In the genomic region with DNA sequence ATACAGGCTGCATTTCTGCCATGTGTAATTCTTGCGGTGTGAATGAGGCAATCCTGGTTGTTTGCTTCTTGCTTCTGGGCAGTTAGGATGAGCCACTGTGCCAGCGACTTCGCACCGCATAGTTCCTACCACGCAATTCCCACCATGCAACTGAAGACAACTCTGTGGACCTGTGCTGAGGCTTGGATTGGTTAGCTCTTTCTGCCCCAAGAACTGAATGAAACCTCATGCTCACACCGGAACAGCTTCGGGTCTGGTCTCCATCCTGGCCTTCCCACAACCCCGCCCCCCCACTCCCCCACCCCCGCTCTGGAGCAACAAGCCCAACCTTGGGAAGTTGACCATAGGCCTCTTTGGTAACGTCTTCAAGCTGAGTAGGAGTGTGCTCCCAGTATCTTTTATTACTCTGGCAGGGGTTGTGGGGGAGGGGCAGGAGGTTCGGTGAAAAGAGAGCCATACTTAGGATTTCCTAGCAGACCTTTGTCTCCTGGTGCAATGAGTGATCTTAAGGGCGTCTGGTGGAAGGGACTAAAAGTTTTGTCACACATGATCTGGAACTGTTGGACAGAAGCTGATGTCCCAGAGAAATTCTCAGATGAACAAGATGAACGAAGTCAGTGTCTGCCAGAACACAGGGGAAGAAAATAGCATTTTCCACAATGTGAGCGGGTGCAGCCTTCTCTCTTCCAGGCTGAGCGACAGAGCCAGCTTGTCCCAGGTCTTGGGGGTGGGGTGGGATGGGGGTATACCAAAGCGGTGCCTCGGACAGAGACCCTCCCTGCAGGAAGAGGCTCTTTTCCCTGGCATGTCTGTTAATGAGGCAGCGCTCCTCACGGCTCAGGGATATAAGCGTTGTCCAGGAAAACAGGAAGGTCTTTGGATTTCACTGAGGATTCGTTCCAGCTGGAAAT, we compare ENCODE assay signal across 8 mouse cellular contexts. TPM values are rescaled to one million over a fixed set of nuclear protein-coding genes. Genes with fewer than 3 reads are reported as not detected.
DNase-seq lines count a peak whose midpoint lies in the region; ATAC-seq lines count a peak whose summit lies in the region.

No protein-coding gene starts in this region.

- H3K4me2 ChIP-seq in limb, embryonic 13.5 days (replicated peaks) = peak overlapping the region; percentile 49
- H3K4me2 ChIP-seq in neural tube, embryonic 12.5 days (replicated peaks) = peak overlapping the region; percentile 52

- H3K27ac ChIP-seq in forebrain, embryonic 10.5 days = peak overlapping the region; percentile 74
- peak overlapping the region; percentile 71 for H3K27ac ChIP-seq in hindbrain, embryonic 10.5 days
- no peak overlapping the region for H3K27ac ChIP-seq in limb, embryonic 13.5 days
- H3K27ac ChIP-seq in neural tube, embryonic 12.5 days = no peak overlapping the region

- peaks cover 13% of the 10 kb centered on the region for H3K4me1 ChIP-seq in forebrain, embryonic 10.5 days
- H3K4me1 ChIP-seq in hindbrain, embryonic 10.5 days (replicated peaks) = peaks cover 13% of the 10 kb centered on the region
- H3K4me1 ChIP-seq in limb, embryonic 13.5 days = peaks cover 14% of the 10 kb centered on the region
- no peaks in the 10 kb centered on the region for H3K4me1 ChIP-seq in neural tube, embryonic 12.5 days

- H3K27me3 ChIP-seq in forebrain, embryonic 10.5 days (ENCODE audit: poor library complexity, severe bottlenecking) = no peaks in the 10 kb centered on the region
- no peaks in the 10 kb centered on the region for H3K27me3 ChIP-seq in hindbrain, embryonic 10.5 days (ENCODE audit: insufficient read depth, poor library complexity, severe bottlenecking)
- H3K27me3 ChIP-seq in limb, embryonic 13.5 days = no peaks in the 10 kb centered on the region
- no peaks in the 10 kb centered on the region for H3K27me3 ChIP-seq in neural tube, embryonic 12.5 days (replicated peaks)

- peak overlapping the region; percentile 31; the same call in 1 of the 2 replicates for H3K9ac ChIP-seq in limb, embryonic 13.5 days
- no peak overlapping the region for H3K9ac ChIP-seq in neural tube, embryonic 12.5 days

- DNase-seq in right cerebral cortex, postnatal 4 days = peak; percentile 35
- no peak for DNase-seq in right cerebral cortex, adult 18-20 months
- DNase-seq in forebrain, embryonic 10.5 days (ENCODE audit: extremely low spot score, low spot score) = peak; percentile 19
- peak; percentile 27 for DNase-seq in hindbrain, embryonic 10.5 days (ENCODE audit: low spot score)
- no peak for DNase-seq in cerebellum, postnatal 4 days (ENCODE audit: low spot score in 2 of 2)
- DNase-seq in T-cell, adult 2 months (ENCODE audit: low spot score) = no peak

- peak overlapping the region; percentile 16 for H3K4me3 ChIP-seq in forebrain, embryonic 10.5 days
- peak overlapping the region; percentile 23 for H3K4me3 ChIP-seq in hindbrain, embryonic 10.5 days
- peak overlapping the region; percentile 16 for H3K4me3 ChIP-seq in limb, embryonic 13.5 days
- no peak overlapping the region for H3K4me3 ChIP-seq in neural tube, embryonic 12.5 days

- no peaks in the 10 kb centered on the region for H3K36me3 ChIP-seq in forebrain, embryonic 10.5 days (replicated peaks)
- H3K36me3 ChIP-seq in hindbrain, embryonic 10.5 days = no peaks in the 10 kb centered on the region
- H3K36me3 ChIP-seq in limb, embryonic 13.5 days = no peaks in the 10 kb centered on the region
- no peaks in the 10 kb centered on the region for H3K36me3 ChIP-seq in neural tube, embryonic 12.5 days

- 46% methylated on average over 21 of the region's 21 CpGs for WGBS in forebrain, embryonic 10.5 days
- 43% methylated on average over 21 of the region's 21 CpGs for WGBS in hindbrain, embryonic 10.5 days
- WGBS in limb, embryonic 13.5 days = 30% methylated on average over 21 of the region's 21 CpGs
- 29% methylated on average over 21 of the region's 21 CpGs for WGBS in neural tube, embryonic 12.5 days

- peak; percentile 61 for ATAC-seq in limb, embryonic 13.5 days (ENCODE audit: low FRiP score, low read depth)
- peak; percentile 50; the same call in 1 of the 2 replicates for ATAC-seq in neural tube, embryonic 12.5 days (ENCODE audit: low FRiP score, low read depth)

- peaks cover 6% of the 10 kb centered on the region; the same call in 1 of the 2 replicates for H3K9me3 ChIP-seq in forebrain, embryonic 10.5 days
- no peaks in the 10 kb centered on the region; the same call in 1 of the 2 replicates for H3K9me3 ChIP-seq in hindbrain, embryonic 10.5 days
- peaks cover 3% of the 10 kb centered on the region; the same call in 1 of the 2 replicates for H3K9me3 ChIP-seq in limb, embryonic 13.5 days
- no peaks in the 10 kb centered on the region for H3K9me3 ChIP-seq in neural tube, embryonic 12.5 days

RNA-seq across cellular contexts. Expression of gene Wdr89, which starts 32.1 kb away (rescaled TPM):
- polyA plus RNA-seq in forebrain, embryonic 10.5 days (2016; fragmentation: Nextera tagmentation; extraction: Ambion mirVana) = 13.9 and 14.7 TPM in 2 replicates
- 9.8 and 13.3 TPM in 2 replicates for polyA plus RNA-seq in hindbrain, embryonic 10.5 days (2016; fragmentation: Nextera tagmentation; extraction: Ambion mirVana)
- polyA plus RNA-seq in limb, embryonic 13.5 days (2015; fragmentation: Nextera tagmentation; extraction: Ambion mirVana) = 11.7 and 12.7 TPM in 2 replicates
- polyA plus RNA-seq in neural tube, embryonic 12.5 days (2016; fragmentation: Nextera tagmentation; extraction: Ambion mirVana) = 7.0 and 8.3 TPM in 2 replicates

RNA-seq across cellular contexts. Expression of gene Sgpp1, which starts 34.1 kb away (rescaled TPM):
- 5.5 and 5.8 TPM in 2 replicates for polyA plus RNA-seq in forebrain, embryonic 10.5 days (2016; fragmentation: Nextera tagmentation; extraction: Ambion mirVana)
- polyA plus RNA-seq in hindbrain, embryonic 10.5 days (2016; fragmentation: Nextera tagmentation; extraction: Ambion mirVana) = 5.5 and 5.8 TPM in 2 replicates
- 11.1 and 12.3 TPM in 2 replicates for polyA plus RNA-seq in limb, embryonic 13.5 days (2015; fragmentation: Nextera tagmentation; extraction: Ambion mirVana)
- polyA plus RNA-seq in neural tube, embryonic 12.5 days (2016; fragmentation: Nextera tagmentation; extraction: Ambion mirVana) = 8.3 and 8.6 TPM in 2 replicates

Comparison
In these comparisons a context has a peak if more than half of its experiments do, and no peak if none do; other contexts are left out.
1. DNase-seq: peak in right cerebral cortex, postnatal 4 days (single experiment), forebrain, embryonic 10.5 days (single experiment) and hindbrain, embryonic 10.5 days (single experiment); none in right cerebral cortex, adult 18-20 months (single experiment), cerebellum, postnatal 4 days (0 of 2) and T-cell, adult 2 months (single experiment).
2. H3K27ac ChIP-seq: peak in forebrain, embryonic 10.5 days (single experiment) and hindbrain, embryonic 10.5 days (single experiment); none in limb, embryonic 13.5 days (single experiment) and neural tube, embryonic 12.5 days (single experiment).